Mouse (Mus musculus) lung, postnatal 10 days (tissue): ENCODE results near the gene Trim62.
A peak's percentile ranks its signal among the peaks of the same experiment; 100 is the strongest.

Experiments used
- DNase-seq: peaks from one replicate; pipeline ENCODE4 v3.0.0; 2021

Gene Trim62

DNA sequence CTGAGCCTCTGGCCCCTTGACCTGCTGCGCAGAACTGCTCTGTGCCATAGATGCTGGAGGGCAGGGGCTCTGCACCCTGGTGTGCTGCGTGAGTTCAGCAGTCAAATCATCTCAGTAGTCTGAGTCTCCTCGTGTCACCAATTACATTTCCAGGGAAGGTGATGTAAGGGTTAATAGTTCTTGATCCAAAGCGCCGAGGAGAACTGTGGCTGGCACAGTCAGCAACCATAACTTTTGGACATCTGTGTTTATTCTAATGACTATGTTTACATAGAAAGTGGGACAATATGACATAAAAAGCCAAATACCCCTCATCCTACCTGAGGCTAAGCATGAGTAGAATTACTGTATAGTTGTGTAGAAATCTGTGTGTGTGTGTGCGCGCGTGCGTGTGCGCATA lies 3.6 kb downstream of the Trim62 start:
- DNase-seq, result no peak

DNA sequence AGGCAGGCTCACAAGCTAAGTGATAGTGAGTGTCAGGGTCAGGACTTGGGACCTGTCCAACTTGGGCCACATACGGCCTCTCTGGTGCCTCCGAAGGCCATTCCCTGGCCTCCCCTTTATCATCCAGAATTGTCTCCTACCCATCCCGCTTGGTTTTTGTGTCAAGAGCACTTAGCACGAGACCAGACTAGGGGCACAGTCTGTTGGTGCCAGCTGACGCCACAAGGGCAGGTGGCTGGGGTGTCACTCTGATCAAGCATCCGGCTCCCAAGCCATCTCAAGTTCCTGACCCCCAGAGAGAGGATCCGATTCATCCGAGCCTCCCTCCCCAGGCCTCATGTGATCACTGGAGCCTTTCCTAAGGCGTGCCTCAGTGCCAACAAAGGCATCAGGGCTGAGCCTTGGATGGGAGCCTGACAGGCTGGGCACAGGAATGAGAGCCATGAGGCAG lies 4.3 kb downstream of the Trim62 start:
- no peak for DNase-seq

DNA sequence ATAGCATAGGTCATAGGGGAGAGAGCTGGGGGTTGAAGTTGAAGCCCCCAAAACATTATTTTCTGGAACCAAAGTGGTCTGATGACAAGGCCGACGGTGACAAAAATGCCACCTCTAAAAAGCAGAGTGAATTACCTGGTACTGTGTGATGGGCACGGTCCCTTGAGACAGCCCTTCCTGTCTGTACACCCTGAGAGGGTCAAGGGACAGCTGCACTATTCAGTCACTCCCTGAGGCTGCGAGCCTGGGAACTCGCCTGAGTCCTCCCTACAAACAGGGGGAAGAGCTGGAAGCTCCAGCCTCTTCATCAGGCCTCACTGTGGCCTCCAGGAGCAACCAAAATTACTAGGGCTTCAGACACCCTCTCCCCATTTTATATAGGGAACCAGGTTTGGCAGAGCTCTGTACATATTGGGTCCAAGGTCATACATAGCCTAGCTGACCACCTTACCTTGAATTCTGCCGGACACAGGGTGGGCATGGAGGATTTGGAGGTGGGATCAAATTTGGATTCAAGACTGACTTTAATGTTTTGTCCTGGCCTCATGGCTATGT lies 5.1 kb downstream of the Trim62 start:
- no peak for DNase-seq

DNA sequence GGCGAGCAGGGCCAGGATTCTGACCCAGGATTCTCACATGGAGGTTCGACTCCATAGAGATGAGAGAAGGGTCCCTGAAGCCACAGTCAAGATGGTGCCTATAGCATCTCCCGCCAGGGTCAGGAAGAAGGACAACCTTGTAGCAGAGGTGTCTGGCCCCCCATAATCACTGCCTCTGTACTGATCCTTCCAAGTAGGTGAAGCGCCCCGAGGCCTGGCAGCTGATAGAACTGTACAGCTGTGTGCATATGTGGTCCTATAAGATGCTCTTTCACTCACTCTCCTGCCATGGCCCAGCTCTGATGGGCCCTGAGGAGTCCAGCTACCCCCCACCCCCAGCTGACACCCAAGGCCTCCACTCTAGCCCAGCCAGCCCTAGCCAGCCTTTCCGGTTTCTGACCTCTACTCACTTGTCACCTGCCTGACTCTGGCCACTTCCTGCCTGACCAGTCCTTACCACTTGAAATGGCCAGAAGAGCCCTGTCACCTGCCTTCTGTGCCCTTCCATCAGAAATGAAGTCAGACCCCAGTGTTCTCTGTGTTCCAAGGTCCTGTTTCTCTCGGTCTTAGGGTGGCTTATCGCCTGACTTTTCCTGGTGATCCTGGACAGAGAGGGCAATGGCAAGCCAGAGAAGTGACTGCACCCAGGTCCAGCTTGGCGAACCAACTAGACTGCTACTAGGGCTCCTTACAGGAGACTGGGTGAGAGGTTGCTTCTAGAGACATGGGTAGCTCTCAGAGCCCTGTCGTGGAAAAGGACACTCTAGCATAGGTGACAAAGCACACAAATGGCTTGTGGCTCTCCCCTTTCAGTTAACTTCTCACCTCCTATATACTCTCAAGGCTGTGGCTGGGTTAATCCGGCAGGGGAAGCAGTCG lies 6.6 kb downstream of the Trim62 start:
- no peak for DNase-seq

DNA sequence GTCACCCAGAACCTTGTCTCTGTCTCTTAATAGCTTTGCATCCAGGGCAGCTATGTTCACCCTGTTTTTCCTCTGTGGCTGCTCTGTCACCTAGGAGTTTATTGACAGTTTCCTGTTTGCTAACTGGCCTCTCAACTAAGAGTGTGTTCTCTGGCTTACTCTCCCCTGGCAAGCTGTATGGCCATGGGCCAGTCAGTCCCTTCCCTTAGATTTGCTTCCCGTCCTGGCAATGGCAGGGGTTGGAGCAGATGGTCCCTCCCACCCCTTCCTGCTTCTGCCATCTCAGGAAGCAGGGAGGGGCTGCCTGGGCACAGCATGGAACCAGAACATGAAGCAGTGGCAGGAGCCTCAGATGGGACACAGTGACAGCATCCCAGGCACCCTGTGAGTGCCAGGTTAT lies 7.8 kb downstream of the Trim62 start:
- DNase-seq, result peak; percentile 94

DNA sequence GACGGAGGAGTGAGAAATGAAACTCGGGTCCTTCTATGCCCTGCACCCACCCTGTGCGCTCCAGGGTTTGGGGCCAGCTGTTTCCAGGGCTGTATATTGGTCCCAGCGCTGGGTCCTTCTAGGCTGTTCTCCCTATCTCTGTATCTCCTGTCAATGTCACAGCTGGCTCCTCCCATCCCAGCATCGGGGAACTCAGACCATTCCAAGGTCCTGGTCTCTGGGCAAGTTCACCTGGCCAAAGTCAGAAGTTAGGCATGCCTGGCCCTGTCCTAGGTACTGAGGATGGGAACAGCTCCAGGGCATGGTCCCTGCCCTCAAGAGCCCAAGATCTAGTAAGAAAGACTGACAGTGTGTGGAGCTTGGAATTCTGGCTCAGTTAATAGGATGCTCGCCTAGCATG lies 8.4 kb downstream of the Trim62 start:
- no peak for DNase-seq

DNA sequence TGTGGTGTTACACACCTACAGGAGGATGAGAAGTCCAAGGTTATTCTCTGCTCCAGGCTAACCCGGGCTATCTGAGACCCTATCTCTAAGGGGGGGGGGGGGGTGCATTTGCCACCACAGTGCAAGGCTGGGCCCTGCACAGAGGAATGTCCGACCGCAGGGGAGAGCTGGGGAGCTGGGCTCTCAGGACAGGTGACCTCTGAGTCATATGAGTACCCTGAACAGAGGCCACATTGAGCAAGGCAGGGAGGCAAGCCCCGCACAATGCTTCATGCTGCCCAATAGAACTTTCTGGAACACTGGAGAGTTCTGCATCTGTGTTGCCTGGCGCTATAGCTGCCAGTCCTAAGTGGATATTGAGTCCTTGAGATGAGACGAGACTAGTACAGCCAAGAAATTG lies 8.8 kb downstream of the Trim62 start:
- DNase-seq, result no peak

DNA sequence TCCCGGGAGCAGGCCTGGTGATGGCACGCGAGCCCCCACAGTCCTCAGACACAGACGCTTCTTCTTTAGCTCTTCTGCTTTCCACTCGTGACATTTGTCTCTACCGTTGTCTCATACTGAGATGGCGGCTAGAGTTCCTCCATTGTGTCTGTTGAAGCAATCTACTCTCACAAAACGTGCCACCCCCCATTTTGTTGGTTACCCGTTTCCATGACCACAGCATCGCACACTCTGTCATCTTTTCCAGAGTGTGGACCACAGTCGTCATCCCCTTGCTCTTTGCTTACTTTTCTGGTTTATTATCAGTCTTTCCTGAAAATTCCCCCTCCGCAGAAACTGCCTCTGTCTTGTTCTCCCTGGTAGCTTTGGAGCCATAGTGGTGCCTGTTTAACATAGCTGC lies 10.7 kb downstream of the Trim62 start:
- no peak for DNase-seq

DNA sequence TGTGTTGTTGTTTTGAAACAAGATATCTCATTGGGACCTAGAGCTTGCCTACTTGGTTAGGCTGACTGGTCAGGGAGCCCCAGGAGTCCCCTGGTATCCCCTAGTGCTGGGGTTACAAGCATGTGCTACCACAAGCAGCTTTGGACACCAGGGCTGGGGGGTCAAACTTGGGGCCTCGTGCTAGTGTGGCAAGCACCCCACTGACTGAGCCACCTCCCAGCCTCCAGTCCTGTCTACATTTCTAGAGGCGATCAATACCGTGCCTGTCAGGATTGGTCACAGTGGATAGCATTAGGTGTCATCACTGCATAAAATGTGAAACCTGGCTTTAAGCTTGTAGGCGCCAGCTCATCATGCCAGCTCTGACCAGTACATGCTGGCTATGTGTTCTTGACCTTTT lies 12.5 kb downstream of the Trim62 start:
- DNase-seq, result no peak

DNA sequence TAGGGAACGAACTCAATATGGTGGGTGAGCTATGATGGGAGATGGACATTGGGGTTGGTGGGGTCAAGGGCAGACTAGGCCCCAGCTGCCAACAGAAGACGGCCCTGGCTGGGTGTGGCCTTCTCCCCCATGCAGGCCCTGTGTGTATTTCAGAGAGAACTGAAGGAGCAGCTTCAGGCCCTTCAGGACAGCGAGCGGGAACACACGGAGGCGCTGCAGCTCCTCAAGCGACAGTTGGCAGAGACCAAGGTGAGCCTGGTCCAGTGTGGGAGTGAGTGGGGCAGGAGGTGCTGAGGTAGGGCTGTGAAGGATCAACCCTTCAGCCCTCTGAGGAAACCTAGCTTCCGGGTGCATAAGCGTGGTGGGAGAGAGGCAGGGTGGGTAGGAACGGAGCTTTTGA lies 13.3 kb downstream of the Trim62 start:
- no peak for DNase-seq

DNA sequence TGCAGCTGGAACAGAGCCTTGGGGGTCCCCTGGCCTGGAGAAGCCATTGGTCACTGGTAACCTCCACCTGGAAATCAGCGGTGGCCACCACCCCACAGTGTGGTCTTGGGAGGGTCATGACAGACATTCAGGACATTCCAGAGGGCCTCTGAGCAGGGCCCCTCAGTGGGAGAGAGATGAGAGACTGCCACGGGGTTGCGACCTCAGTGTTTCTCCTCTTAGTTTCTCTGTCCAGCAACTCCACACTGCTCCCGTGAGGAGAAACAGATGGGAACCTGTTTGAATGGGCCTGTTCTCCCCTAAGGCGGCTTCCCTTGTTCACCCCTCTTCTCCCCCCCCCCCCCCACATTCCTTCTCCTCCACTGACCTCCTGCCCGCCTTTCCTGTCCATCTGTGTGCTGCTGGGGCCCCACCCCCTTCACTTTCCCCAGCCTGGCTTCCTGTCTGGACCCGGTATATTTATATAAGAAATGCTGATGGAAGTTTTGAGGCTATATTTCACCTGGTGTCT lies 14.6 kb downstream of the Trim62 start:
- DNase-seq, result peak; percentile 77

DNA sequence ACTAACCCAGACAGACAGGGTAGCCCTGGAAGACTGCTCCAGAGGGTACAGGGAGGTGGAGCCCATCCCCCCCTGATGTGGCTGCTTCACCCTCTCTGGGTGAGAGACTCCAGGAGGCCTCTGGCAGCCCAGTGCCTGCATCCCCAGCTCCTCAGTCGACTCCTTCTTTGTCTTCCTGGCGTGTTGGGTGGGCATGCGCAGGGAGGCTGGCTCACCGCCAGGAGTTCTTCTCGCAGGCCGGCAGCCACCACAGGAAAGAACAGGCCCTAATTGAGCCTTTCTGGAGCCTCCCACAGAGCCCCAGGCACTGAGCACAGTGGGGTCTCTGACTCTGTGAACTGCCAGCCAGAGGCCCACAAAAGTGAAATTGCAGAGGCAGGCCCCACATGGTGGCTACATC lies 16.0 kb downstream of the Trim62 start:
- DNase-seq, result peak; percentile 92

DNA sequence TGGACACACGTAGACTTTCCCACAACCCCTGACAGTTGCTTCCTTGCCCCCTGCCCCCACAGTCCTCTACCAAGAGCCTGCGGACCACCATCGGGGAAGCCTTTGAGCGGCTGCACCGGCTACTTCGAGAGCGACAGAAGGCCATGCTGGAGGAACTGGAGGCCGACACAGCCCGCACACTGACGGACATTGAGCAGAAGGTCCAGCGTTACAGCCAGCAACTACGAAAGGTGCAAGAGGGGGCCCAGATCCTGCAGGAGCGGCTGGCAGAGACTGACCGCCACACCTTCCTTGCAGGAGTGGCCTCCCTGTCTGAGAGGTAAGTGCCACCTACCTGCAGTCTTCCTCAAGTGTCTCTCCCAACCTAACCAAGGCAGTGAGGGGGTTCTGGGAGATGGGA lies 17.1 kb downstream of the Trim62 start:
- DNase-seq, result no peak

DNA sequence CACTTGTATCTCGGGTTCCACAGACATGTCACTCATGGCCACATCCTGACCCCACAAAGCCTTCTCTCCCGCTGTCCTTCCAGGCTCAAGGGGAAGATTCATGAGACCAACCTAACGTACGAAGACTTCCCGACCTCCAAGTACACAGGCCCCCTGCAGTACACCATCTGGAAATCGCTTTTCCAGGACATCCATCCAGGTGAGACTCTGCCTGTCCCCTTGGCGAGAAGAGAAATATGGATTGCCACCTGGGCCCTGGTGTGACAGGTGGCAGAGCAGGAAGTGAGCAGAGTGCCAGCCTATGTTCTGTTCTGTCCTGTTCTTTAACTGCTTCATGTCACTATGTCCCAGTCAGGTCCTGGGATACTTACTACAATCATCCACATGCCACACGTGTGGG lies 19.0 kb downstream of the Trim62 start:
- no peak for DNase-seq

DNA sequence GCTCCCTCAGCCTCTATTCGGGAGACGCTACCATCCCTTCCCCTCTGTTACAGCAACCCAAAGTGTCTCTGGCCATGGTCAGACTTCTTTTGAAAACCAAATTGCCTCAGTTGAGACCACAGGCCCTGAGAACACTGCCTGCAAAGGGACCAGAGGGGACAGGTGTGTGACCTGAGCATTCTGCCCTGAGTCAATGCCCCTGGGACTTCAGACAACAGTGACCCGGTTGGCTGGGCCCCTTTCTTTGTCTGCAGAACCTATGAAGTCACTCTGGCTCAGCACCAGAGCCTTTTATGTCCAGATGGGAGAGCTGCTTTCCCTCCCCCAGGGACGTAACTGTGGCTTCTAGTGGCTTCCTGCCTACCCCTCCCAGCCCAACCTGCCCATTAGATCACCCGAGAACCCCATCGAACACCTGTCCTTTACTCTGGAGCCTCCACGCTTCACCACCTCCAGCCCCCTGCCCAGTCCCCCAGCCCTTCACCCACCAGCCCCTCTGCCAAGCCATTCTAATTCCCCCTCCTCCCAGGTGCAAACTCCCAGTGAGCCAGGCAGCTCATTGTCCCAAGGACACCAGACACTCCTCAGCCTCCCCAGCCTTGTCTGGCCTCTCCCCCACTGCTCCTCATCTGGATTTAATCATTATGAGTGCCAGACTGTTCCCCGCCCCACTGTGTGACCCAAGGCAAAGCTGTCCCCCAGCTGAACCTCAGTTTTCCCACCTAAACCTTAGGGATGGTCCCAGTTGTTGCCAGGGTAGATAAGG lies 20.8 kb downstream of the Trim62 start:
- DNase-seq, result no peak

DNA sequence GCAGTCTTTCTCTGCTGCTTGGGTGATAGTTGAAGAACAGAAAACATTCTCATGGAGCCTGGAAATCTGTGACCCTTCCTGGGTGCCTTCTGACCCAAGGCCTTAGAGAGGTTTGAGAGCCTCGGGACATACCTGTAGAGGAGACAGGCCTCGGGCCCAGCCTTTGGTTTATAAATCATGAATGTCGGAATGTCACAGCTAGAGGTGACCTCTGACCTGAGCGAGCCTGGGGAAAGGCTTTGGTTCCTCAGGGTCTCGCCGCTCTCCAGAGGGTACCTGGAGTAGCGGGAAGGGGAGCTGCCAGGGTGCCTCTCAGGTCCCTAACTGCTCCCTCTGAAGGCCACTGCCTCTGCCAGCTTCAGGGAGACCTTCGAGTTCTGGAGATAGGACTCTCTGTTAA lies 21.9 kb downstream of the Trim62 start:
- DNase-seq, result no peak

DNA sequence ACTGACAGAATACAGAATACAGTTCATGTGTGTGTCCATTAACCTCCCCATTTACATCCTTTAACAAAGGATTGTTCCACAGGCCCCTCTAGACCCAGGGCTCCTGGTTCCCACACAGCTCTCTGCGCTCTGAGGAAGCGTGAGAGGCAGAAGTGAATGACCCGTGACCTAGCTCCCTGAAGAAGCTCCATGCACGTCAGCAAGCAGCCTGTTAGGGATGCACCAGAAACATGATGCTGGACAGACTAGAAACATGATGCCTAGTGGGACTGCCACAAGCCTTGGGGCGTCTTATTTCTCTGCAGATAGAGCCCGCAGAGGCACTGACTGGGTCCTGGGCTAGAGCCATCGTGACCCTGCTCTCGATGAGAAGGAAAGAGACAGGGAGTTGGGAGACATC lies 23.4 kb downstream of the Trim62 start:
- DNase-seq, result no peak

DNA sequence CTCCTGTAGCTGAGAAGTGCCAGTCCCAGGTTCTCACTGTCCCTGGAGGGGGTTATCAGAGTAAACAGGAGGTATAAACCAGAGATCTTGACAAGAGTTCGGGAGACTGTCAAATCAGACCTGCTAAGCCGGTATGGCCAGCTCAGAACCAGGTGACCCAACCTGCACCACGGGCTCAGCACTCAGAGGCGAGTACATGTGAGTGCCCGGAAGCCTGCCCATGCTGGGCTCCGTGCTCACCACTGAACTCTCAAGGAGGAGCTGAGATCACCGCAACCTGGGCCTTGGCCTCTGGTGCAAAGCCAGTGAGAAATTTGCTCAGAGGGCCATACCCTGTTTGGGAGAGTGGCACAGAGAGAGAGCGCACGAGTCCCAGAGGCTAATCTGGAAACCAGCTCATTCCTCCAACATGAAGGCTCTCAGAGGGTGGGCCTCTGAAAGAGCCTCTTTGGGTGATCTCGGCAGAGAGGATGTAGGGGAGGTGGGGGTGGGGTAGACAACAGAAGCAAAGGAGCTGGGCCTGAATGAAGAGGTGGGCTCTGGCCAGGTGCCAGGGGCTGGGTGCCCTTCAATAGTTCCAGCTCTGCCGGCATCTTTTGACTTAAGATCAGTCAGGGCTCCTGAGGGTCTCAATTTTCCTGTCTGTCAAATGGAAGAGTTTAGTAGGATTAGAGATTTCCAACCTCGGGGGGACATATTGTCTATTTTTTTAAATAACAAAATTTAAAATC lies 24.0 kb downstream of the Trim62 start:
- DNase-seq, result peak; percentile 54

DNA sequence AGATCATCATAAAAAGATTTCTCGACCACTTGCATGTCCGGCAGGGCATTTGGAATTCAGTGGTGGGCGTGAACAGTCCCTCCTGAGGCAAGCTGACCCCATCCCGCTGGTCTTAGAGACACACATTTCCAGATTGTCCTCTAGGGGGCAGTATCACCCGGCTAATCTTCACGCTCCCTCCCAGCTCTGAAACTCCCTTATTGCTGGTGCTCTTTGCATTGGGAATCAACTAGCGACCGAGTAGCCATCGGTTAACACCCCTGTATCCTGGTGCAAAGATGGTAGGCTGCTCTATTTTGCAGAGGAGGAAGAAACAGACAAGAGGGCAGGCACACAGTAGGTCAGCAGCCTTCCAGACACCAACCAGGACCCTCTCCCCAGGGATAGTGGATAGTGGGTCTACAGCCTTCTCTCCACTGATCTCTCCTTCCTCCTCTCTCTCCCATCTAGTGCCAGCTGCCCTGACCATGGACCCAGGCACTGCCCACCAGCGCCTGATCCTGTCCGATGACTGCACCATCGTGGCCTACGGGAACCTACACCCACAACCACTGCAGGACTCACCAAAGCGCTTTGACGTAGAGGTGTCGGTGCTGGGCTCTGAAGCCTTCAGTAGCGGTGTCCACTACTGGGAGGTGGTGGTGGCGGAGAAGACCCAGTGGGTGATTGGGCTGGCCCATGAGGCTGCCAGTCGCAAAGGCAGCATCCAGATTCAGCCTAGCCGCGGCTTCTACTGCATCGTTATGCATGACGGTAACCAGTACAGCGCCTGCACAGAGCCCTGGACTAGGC lies 25.4 kb downstream of the Trim62 start:
- peak; percentile 68 for DNase-seq

DNA sequence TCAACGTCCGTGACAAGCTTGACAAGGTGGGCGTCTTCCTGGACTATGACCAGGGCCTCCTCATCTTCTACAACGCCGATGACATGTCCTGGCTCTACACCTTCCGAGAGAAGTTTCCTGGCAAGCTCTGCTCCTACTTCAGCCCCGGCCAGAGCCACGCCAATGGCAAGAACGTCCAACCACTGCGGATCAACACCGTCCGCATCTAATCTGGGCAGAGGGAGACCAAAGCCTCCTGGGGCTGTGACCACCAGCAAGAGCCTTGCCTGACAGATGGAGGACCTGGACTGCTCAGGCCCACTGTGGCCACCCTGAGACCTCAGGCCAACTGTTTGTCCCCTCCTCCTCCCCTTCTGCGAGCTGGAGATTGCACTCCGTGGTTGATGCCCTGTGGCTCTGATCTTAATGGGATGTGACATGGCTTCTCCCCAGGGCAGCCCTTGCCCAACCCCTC lies 26.0 kb downstream of the Trim62 start:
- DNase-seq, result no peak

DNA sequence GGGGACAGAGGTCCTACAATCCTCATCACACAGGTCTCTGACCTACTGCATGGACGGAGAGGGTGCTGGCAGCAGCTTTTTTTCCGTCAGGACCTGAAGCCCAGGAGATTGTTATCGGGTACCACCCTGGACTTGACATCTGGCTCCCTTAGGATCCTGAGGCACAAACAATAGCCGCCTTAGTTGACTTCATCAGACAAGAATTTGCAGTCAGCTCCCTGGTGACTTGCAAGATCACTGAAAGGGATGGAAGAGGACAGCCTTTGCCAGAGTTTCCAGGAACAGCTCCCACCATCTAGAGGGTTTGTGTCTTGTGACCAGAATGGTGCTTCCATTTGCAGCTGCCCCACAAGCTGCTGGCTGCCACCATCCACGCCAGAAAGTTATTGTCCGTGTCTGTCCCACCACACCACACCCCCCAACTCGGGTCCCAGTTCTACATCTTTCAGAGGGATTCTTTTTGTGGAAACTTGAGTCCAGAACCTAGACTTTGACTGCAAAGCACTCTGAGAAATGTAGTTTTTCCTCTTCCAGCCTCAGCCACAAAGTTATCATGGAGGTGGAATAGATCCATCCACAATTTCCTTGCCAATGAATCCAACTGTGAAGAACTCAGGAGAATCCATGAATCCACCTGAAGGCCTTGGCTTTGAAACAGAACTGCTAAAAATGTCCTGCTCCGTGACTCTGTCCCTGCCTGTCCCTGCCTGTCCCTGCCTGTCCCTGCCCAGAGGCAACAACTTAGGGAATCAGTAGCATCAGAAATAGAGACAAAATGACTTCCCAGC lies 27.1 kb downstream of the Trim62 start:
- no peak for DNase-seq
